Mouse (Mus musculus) spleen, adult 2 months (tissue): ENCODE measurements at regions not wholly inside any gene's neighbourhood (a gene's known extent, or its start where the extent isn't known, plus 50 kb on each side); places are given as distances from the start of the nearest gene placed in this dataset.

Source experiments
- CTCF ChIP-seq: fragments of 200-500 bp; IDR thresholded peaks from 2 replicates; pipeline ENCODE4 v1.5.1; 2011; ENCODE audit warnings: mild to moderate bottlenecking, inconsistent platforms; ENCODE audit not compliant: insufficient read depth, insufficient read length, insufficient replicate concordance; ENCODE audit errors: extremely low read depth
- POLR2A ChIP-seq: fragments of 200-500 bp; IDR thresholded peaks from 2 replicates; pipeline ENCODE4 v1.6.1; 2011; ENCODE audit warnings: low read depth, low read length, inconsistent platforms

DNA sequence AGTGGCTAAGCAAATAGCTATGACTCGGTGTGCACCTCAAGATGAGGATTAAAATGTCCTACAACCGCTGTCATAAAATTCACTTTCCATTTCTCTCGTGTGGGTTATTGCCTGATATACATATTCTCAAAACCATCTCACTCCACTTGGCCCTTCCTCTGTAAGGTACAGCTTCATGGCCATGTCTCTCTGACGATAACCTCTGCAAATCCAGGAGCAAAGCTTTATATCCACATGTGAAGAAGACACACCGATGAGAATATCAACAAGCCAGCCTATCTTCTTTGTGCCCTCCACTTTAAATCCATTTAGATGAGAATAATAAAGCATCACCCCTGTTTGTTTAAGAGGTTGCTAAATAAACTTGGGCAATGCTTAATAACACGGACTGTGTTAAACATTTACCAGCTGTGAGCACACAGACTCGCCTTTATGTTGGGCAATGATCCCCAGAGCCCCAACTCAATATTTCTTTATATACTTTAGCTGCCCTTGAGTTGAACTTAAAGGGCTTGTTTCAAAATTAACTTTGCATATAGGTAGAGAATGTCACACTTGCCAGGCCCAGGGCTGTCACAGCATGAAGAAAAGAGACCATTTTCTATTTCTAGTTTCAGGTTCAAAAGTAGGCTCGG, 161.2 kb upstream of the Ccdc122 start:
- no peak for TF ChIP-seq CTCF
- no peak for TF ChIP-seq POLR2A
